Mouse (Mus musculus): ENCODE data around the gene Gm45234. TPM values are rescaled to one million over a fixed set of nuclear protein-coding genes. Genes with fewer than 3 reads are reported as not detected.

The Gm45234 gene
- total RNA-seq, 2 experiments from 2014 or later = not detected

- peak; percentile 57 for ATAC-seq (replicated peaks; ENCODE audit: poor library complexity)
Observed at GRCm38 (mm10) chr6:124740888-124741761, 14.7 kb downstream of the Gm45234 start, which contains the start of gene Grcc10. Gene Grcc10, minus strand, starts transcription at chr6:124741374.

GRCm38 (mm10) chr6:124740211-124740887 lies 15.5 kb downstream of the Gm45234 start:
- peak; percentile 47 for ATAC-seq (replicated peaks; ENCODE audit: poor library complexity)

- ATAC-seq (replicated peaks; ENCODE audit: poor library complexity) = no peak
Observed at GRCm38 (mm10) chr6:124739231-124739796, 16.5 kb downstream of the Gm45234 start.

GRCm38 (mm10) chr6:124738511-124739023 lies 17.3 kb downstream of the Gm45234 start, which contains the start of gene Ptpn6:
Gene Ptpn6, minus strand, starts transcription at chr6:124738714.
- peak; percentile 30 for ATAC-seq (replicated peaks; ENCODE audit: poor library complexity)

GRCm38 (mm10) chr6:124737040-124737439 lies 18.8 kb downstream of the Gm45234 start:
- no peak for ATAC-seq (replicated peaks; ENCODE audit: poor library complexity)

GRCm38 (mm10) chr6:124734417-124734816 lies 21.4 kb downstream of the Gm45234 start:
- ATAC-seq (replicated peaks; ENCODE audit: poor library complexity) = no peak

GRCm38 (mm10) chr6:124732476-124733370 lies 23.1 kb downstream of the Gm45234 start:
- ATAC-seq (replicated peaks; ENCODE audit: poor library complexity) = peak; percentile 81

GRCm38 (mm10) chr6:124731038-124731437 lies 24.8 kb downstream of the Gm45234 start:
- no peak for ATAC-seq (replicated peaks; ENCODE audit: poor library complexity)

GRCm38 (mm10) chr6:124729850-124730705 lies 25.7 kb downstream of the Gm45234 start:
- peak; percentile 65 for ATAC-seq (replicated peaks; ENCODE audit: poor library complexity)

GRCm38 (mm10) chr6:124728621-124729020 lies 27.2 kb downstream of the Gm45234 start:
- ATAC-seq (replicated peaks; ENCODE audit: poor library complexity) = no peak

GRCm38 (mm10) chr6:124724472-124724871 lies 31.3 kb downstream of the Gm45234 start:
- 0 out of 2 replicates have a peak, but pooled peaks have one; percentile 14 for ATAC-seq (replicated peaks; ENCODE audit: poor library complexity)

- peak; percentile 56 for ATAC-seq (replicated peaks; ENCODE audit: poor library complexity)
Observed at GRCm38 (mm10) chr6:124723541-124723940, 32.3 kb downstream of the Gm45234 start.

GRCm38 (mm10) chr6:124722876-124723473 lies 32.8 kb downstream of the Gm45234 start:
- ATAC-seq (replicated peaks; ENCODE audit: poor library complexity) = peak; percentile 7; the same call in 1 of the 2 replicates

- peak; percentile 26 for ATAC-seq (replicated peaks; ENCODE audit: poor library complexity)
Observed at GRCm38 (mm10) chr6:124720904-124721303, 34.9 kb downstream of the Gm45234 start.

- peak; percentile 17 for ATAC-seq (replicated peaks; ENCODE audit: poor library complexity)
Observed at GRCm38 (mm10) chr6:124719354-124719978, 36.4 kb downstream of the Gm45234 start.

- no peak for ATAC-seq (replicated peaks; ENCODE audit: poor library complexity)
Observed at GRCm38 (mm10) chr6:124718703-124719102, 37.1 kb downstream of the Gm45234 start.

- ATAC-seq (replicated peaks; ENCODE audit: poor library complexity) = no peak
Observed at GRCm38 (mm10) chr6:124717968-124718367, 37.9 kb downstream of the Gm45234 start.

GRCm38 (mm10) chr6:124716864-124717490 lies 38.8 kb downstream of the Gm45234 start:
- ATAC-seq (replicated peaks; ENCODE audit: poor library complexity) = peak; percentile 40
